Mouse (Mus musculus) liver, embryonic 16.5 days (tissue): ENCODE measurements around the gene Gm10277. TPM values are rescaled to one million over a fixed set of nuclear protein-coding genes. Genes with fewer than 3 reads are reported as not detected.

Source experiments
- ATAC-seq: fragments of 200-750 bp; cut with Nextera tagmentation; 2 replicates; pipeline ENCODE4 v1.8.0; 2017; ENCODE audit warnings: low read depth, mild to moderate bottlenecking, moderate number of reproducible peaks, moderate library complexity
- H3K27ac ChIP-seq: fragments of 300-500 bp; sonication (generic); 2 replicates; pipeline ENCODE4 v1.5.1; 2014; ENCODE audit warnings: mild to moderate bottlenecking, low read length
- H3K27me3 ChIP-seq: fragments of 300-500 bp; sonication (generic); 2 replicates; pipeline ENCODE4 v1.6.1; 2014; ENCODE audit warnings: low read depth, low read length, mixed read lengths; ENCODE audit not compliant: control insufficient read depth, insufficient read depth
- H3K36me3 ChIP-seq: fragments of 300-500 bp; sonication (generic); 2 replicates; pipeline ENCODE4 v1.6.1; 2014; ENCODE audit warnings: mild to moderate bottlenecking; ENCODE audit not compliant: control insufficient read depth, insufficient read depth
- H3K4me1 ChIP-seq: fragments of 300-500 bp; sonication (generic); 2 replicates; pipeline ENCODE4 v1.6.1; 2014; ENCODE audit warnings: low read depth, low read length, mixed read lengths; ENCODE audit not compliant: control insufficient read depth
- H3K4me2 ChIP-seq: fragments of 300-500 bp; sonication (generic); 2 replicates; pipeline ENCODE4 v1.6.1; 2014; ENCODE audit warnings: low read depth, low read length, mixed read lengths
- H3K4me3 ChIP-seq: fragments of 300-500 bp; sonication (generic); 2 replicates; pipeline ENCODE4 v1.5.1; 2014; ENCODE audit warnings: low read depth, mild to moderate bottlenecking, low read length
- H3K9ac ChIP-seq: fragments of 300-500 bp; sonication (generic); 2 replicates; pipeline ENCODE4 v1.6.1; 2014; ENCODE audit warnings: low read depth, low read length
- H3K9me3 ChIP-seq: fragments of 300-500 bp; sonication (generic); replicated peaks from 2 replicates; pipeline ENCODE4 v1.6.1; 2016; ENCODE audit warnings: low read length; ENCODE audit not compliant: control insufficient read depth
- WGBS: fragments of 180-500 bp; shearing (Covaris S2); extraction: QIAGEN DNeasy Blood & Tissue Kit; methylation state at CpG from one replicate; pipeline ENCODE4 v1.1.7; 2014; ENCODE audit not compliant: insufficient replicate concordance; 5-methylcytosine and 5-hydroxymethylcytosine counted together
- polyA plus RNA-seq: library from polyadenylated mRNA; unstranded; fragments of >200 nt; fragmentation: Nextera tagmentation; extraction: Ambion mirVana; gene quantifications from 2 replicates; pipeline ENCODE4 v1.2.1, GENCODE M21; 2015

Gm10277 gene
- polyA plus RNA-seq, 1 experiment from 2014 or later, result 0.81 TPM

DNA sequence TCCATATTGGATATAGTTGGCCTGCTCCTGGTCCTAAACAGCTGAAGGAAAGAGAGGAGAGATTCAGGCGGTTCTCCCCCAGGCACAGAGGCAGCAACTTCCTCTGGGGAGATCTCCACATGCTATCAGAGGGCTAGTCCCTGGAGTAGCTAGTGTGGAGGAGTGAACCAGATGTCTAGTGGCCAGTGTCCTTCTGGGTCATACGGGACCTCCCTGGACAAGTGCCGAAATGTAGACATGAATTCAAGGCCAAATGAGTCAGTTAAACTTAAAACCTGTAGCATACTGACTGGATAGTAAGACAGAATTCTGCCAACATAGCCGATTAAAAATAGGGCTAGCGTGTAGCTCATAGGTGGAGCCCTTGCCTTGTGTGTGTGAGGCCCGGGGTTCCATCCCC, 19.3 kb upstream of the Gm10277 start:
- H3K4me1 ChIP-seq, result peaks cover 8% of the 10 kb centered on the region

DNA sequence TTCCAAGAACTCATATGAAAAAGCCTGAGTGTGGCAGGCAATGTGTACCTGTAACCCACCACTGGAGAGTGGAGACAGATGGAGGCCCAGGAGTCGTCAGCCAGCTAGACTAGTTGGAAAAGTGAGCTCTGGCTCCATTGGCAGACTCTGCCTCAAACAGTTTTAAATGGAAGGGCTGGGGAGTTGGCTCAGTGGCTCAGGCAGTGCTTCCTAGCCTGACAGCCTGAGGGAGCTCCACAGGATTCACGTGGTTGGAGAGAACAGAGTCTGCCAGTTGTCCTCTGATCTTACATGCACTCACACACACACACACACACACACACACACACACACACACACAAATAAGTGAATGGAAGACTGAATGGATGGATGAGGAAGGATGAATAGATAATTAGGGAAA, 18.7 kb upstream of the Gm10277 start:
- H3K4me1 ChIP-seq, result peaks cover 14% of the 10 kb centered on the region
- no peak overlapping the region for H3K4me2 ChIP-seq
- WGBS, result 40% methylated on average over 2 of the region's 2 CpGs
- H3K4me3 ChIP-seq, result no peak overlapping the region
- no peaks in the 10 kb centered on the region for H3K27me3 ChIP-seq
- no peak for ATAC-seq
- H3K36me3 ChIP-seq, result no peaks in the 10 kb centered on the region
- H3K9me3 ChIP-seq, result no peaks in the 10 kb centered on the region
- no peak overlapping the region for H3K27ac ChIP-seq
- no peak overlapping the region for H3K9ac ChIP-seq

More for the DNA sequence above, 19.3 kb upstream of the Gm10277 start:
- Histone ChIP-seq H3K36me3 (no peaks in the 10 kb centered on the region), H3K27me3 (no peaks in the 10 kb centered on the region), H3K9ac (no peak overlapping the region), H3K4me2 (no peak overlapping the region), H3K27ac (no peak overlapping the region), H3K9me3 (no peaks in the 10 kb centered on the region), H3K4me3 (no peak overlapping the region)
- ATAC-seq, result no peak
- 70% methylated on average over 6 of the region's 6 CpGs for WGBS

DNA sequence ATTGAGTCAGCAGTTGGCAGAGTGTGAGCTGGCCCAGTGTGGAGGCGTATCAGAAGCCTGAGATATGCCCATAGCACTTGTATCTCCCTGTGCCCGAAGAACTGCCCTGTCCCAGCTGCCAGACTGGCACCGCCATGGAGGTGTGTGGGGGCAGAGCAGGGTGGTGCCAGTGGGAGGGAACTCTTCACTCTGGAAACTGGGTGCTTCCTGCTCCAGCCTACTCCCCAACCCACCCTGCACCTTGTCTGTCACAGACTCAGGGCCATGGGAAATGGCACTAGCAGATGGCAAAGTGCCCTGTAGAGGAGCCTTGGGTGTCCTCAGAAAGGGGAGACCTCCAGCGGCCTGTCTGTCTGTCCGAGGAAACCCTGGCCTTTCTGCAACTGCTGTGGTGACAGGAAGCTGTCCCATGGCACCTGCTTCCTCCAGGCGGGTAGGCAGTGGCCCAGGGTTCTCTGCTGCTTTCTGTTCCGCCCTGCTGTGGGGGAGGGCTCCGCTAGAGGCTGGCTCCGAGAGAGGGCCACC, 14.9 kb upstream of the Gm10277 start:
- H3K4me1 ChIP-seq, result peaks cover 21% of the 10 kb centered on the region
- no peaks in the 10 kb centered on the region for H3K27me3 ChIP-seq
- WGBS, result 27% methylated on average over 9 of the region's 9 CpGs
- peak overlapping the region; percentile 46 for H3K4me2 ChIP-seq
- peak; percentile 28 for ATAC-seq
- H3K27ac ChIP-seq, result peak overlapping the region; percentile 66
- no peaks in the 10 kb centered on the region for H3K36me3 ChIP-seq
- H3K4me3 ChIP-seq, result peak overlapping the region; percentile 22; the same call in 1 of the 2 replicates
- no peaks in the 10 kb centered on the region for H3K9me3 ChIP-seq
- H3K9ac ChIP-seq, result peak overlapping the region; percentile 28; the same call in 1 of the 2 replicates

DNA sequence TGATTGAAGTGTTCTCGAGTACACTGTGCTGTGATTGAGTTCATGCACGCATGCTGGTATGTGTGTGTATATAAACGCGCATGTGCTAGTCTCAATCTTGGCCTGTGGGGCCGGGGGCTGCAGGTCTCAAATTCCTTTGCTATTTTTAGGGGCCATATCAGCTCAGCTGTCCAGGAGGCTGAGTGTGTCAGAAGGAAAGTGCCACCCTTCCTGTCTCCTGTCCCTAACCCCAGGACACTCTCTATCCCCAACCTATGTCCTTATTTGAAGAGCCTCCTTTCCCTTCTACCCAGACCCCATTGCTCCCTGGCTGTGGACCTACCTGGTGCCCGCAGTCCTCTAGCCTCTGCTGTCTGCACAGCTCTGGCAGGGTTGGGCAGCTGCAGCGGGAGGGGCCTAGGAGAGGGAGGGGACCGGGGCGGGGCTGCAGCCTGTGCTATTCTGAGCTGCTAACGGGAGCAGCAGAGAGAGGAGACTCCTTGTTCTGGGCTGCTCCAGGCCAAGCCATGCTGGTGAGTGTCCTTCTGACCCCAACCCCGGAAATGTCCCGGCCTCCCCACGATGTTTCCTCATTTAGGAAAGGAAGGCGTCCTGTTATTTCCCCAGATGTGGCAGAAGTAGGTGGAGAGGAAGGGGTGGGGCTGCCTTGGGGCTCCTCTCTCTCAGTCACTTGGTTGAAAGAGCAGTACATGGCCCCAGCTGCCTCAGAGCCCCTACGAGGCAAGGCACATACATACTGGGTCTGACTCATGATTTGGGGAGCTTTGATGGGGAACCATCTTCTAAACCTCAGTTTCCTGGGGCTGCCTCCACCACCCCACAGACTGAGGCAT, 13.5 kb upstream of the Gm10277 start:
- 12% methylated on average over 15 of the region's 15 CpGs for WGBS
- H3K4me2 ChIP-seq, result peak overlapping the region; percentile 46
- ATAC-seq, result peak; percentile 84
- H3K4me1 ChIP-seq, result peaks cover 21% of the 10 kb centered on the region
- peak overlapping the region; percentile 66 for H3K27ac ChIP-seq
- no peaks in the 10 kb centered on the region for H3K9me3 ChIP-seq
- peak overlapping the region; percentile 38 for H3K4me3 ChIP-seq
- no peaks in the 10 kb centered on the region for H3K36me3 ChIP-seq
- no peaks in the 10 kb centered on the region for H3K27me3 ChIP-seq
- H3K9ac ChIP-seq, result 0 out of 2 replicates have a peak overlapping the region, but pooled peaks have one; percentile 18

GRCm38 (mm10) chr11:77800491-77800868, 12.9 kb upstream of the Gm10277 start:
- peaks cover 21% of the 10 kb centered on the region for H3K4me1 ChIP-seq
- ATAC-seq, result no peak

GRCm38 (mm10) chr11:77795216-77795615, 7.7 kb upstream of the Gm10277 start:
- no peak overlapping the region for H3K4me2 ChIP-seq
- peaks cover 32% of the 10 kb centered on the region for H3K4me1 ChIP-seq
- H3K36me3 ChIP-seq, result peaks cover 2% of the 10 kb centered on the region; the same call in 1 of the 2 replicates
- no peaks in the 10 kb centered on the region for H3K27me3 ChIP-seq
- H3K27ac ChIP-seq, result no peak overlapping the region
- no peak overlapping the region for H3K9ac ChIP-seq
- H3K4me3 ChIP-seq, result no peak overlapping the region
- 66% methylated on average over 5 of the region's 5 CpGs for WGBS
- no peak for ATAC-seq
- H3K9me3 ChIP-seq, result no peaks in the 10 kb centered on the region

More at GRCm38 (mm10) chr11:77800491-77800868, 12.9 kb upstream of the Gm10277 start:
- no peak overlapping the region for H3K27ac ChIP-seq
- no peaks in the 10 kb centered on the region for H3K27me3 ChIP-seq
- no peak overlapping the region for H3K9ac ChIP-seq
- H3K4me3 ChIP-seq, result peak overlapping the region; percentile 38
- no peaks in the 10 kb centered on the region for H3K9me3 ChIP-seq
- peak overlapping the region; percentile 46 for H3K4me2 ChIP-seq
- H3K36me3 ChIP-seq, result no peaks in the 10 kb centered on the region; the same call in 1 of the 2 replicates
- 64% methylated on average over 9 of the region's 9 CpGs for WGBS

- Histone ChIP-seq H3K4me2 (peak overlapping the region; percentile 84), H3K9me3 (no peaks in the 10 kb centered on the region), H3K4me3 (peak overlapping the region; percentile 66), H3K36me3 (peaks cover 2% of the 10 kb centered on the region; the same call in 1 of the 2 replicates), H3K4me1 (peaks cover 40% of the 10 kb centered on the region), H3K27ac (peak overlapping the region; percentile 86), H3K27me3 (no peaks in the 10 kb centered on the region), H3K9ac (peak overlapping the region; percentile 76)
- WGBS, result 2% methylated on average over 19 of the region's 19 CpGs
- peak; percentile 87 for ATAC-seq
Observed at GRCm38 (mm10) chr11:77793238-77793930, 5.8 kb upstream of the Gm10277 start.

DNA sequence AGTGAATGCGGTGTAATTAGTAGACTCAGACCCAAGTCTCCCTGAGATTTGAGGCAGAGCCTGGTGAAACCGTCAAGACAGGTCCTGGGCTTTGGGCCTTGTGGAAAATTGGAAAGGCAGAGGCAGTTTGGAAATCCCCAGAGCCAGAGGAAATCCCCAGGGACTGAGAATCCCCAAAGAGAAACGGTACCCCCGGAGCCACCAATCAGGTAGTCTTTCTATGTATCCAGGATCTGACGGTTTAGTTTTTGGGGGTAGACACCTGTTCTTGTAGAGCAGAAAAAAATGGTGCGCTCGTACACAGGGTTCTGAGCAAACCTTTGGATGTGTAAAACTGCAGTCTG, 5.0 kb upstream of the Gm10277 start:
- Histone ChIP-seq H3K4me3 (no peak overlapping the region), H3K4me2 (peak overlapping the region; percentile 48; the same call in 1 of the 2 replicates), H3K27ac (0 out of 2 replicates have a peak overlapping the region, but pooled peaks have one; percentile 27), H3K9me3 (no peaks in the 10 kb centered on the region), H3K9ac (no peak overlapping the region), H3K36me3 (peaks cover 2% of the 10 kb centered on the region; the same call in 1 of the 2 replicates), H3K4me1 (peaks cover 44% of the 10 kb centered on the region), H3K27me3 (no peaks in the 10 kb centered on the region)
- WGBS, result 69% methylated on average over 7 of the region's 7 CpGs
- no peak for ATAC-seq
